Mouse (Mus musculus): ENCODE measurements at regions not wholly inside any gene's neighbourhood (a gene's known extent, or its start where the extent isn't known, plus 50 kb on each side); places are given as distances from the start of the nearest gene placed in this dataset.

GRCm38 (mm10) chr3:27815201-27815695, 80.9 kb downstream of the Tmem212 start:
- H3K4me3 ChIP-seq (replicated peaks; ENCODE audit: control insufficient read depth, low read depth, low read length) = no peak overlapping the region
- no peaks in the 10 kb centered on the region for H3K4me1 ChIP-seq (ENCODE audit: control insufficient read depth, insufficient read depth, low read length)
- TF ChIP-seq POLR2A (IDR thresholded peaks at IDR 0.05; ENCODE audit: borderline replicate concordance, control insufficient read depth, low read depth, low read length) (no peak), CTCF (IDR thresholded peaks at IDR 0.05; ENCODE audit: control insufficient read depth, insufficient read depth, low read length) (no peak)
- H3K27ac ChIP-seq (ENCODE audit: control insufficient read depth, insufficient read depth, low read depth, low read length, poor library complexity) = no peak overlapping the region
- WGBS = 81% methylated on average over 6 of the region's 6 CpGs

- no peak for TF ChIP-seq CTCF (IDR thresholded peaks at IDR 0.05; ENCODE audit: control insufficient read depth, insufficient read depth, low read length)
- no peak for TF ChIP-seq POLR2A (IDR thresholded peaks at IDR 0.05; ENCODE audit: borderline replicate concordance, control insufficient read depth, low read depth, low read length)
- Histone ChIP-seq H3K4me1 (ENCODE audit: control insufficient read depth, insufficient read depth, low read length) (no peaks in the 10 kb centered on the region), H3K4me3 (replicated peaks; ENCODE audit: control insufficient read depth, low read depth, low read length) (no peak overlapping the region), H3K27ac (ENCODE audit: control insufficient read depth, insufficient read depth, low read depth, low read length, poor library complexity) (no peak overlapping the region)
- 70% methylated on average over 5 of the region's 5 CpGs for WGBS
Observed at GRCm38 (mm10) chr3:27804271-27804670, 91.9 kb downstream of the Tmem212 start.

DNA sequence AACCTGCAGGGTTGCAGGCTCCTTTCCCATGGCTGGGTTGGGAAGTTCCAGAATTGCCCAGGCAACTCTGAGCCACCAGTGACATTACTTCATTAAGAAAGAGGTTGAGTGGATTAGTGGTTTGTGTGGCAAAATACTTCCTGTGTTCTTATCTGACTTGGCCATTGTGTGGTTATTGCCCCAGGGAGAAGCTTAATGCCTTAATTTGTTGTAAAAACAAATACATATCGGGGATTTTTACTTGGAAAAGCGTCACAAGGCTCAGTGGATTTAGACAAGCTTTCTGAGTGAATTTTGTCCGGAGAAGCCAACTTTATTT, 80.5 kb upstream of the Fndc3b start:
- TF ChIP-seq CTCF (IDR thresholded peaks at IDR 0.05; ENCODE audit: control insufficient read depth, insufficient read depth, low read length) = no peak
- TF ChIP-seq POLR2A (IDR thresholded peaks at IDR 0.05; ENCODE audit: borderline replicate concordance, control insufficient read depth, low read depth, low read length) = no peak
- Histone ChIP-seq H3K4me3 (replicated peaks; ENCODE audit: control insufficient read depth, low read depth, low read length) (no peak overlapping the region), H3K27ac (ENCODE audit: control insufficient read depth, insufficient read depth, low read depth, low read length, poor library complexity) (peak overlapping the region; percentile 3; the same call in 1 of the 2 replicates), H3K4me1 (ENCODE audit: control insufficient read depth, insufficient read depth, low read length) (no peaks in the 10 kb centered on the region; the same call in 1 of the 2 replicates)
- 6% methylated on average over 3 of the region's 3 CpGs for WGBS

DNA sequence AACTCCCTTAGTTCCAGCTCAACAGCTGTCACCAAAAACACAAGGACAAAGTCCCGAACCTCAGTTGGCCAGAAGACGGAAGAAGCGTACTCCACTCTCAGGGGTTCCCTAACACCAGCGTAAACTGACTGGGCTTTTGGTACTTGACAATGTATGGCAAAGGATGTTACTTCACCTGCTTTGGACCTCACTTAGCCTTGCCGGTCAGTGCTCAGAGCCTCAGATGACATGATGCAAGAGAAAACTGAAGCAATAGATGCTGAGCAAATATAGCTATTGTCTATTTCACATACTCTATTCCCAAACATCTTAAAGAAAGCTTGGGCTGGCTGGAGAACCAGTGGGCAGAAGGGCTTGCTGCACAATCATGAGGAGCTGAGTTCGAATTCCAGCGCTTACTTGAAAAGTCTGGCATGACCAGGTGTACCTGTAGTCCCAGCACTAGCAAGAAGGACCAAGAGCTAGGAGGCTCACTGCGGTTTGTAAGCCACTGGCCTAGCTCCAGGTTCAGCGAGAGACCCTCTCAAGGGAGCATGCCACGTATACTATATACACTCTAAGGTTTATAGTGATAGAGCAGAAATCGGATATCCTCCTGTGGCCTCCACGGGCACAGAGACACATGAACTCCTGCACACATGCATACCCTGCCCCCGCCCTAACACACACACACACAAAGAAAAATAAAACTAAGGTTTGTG, 80.0 kb upstream of the Fndc3b start:
- H3K4me1 ChIP-seq (ENCODE audit: control insufficient read depth, insufficient read depth, low read length) = no peaks in the 10 kb centered on the region; the same call in 1 of the 2 replicates
- 47% methylated on average over 13 of the region's 13 CpGs for WGBS
- peak overlapping the region; percentile 3; the same call in 1 of the 2 replicates for H3K27ac ChIP-seq (ENCODE audit: control insufficient read depth, insufficient read depth, low read depth, low read length, poor library complexity)
- TF ChIP-seq CTCF (IDR thresholded peaks at IDR 0.05; ENCODE audit: control insufficient read depth, insufficient read depth, low read length) = no peak
- TF ChIP-seq POLR2A (IDR thresholded peaks at IDR 0.05; ENCODE audit: borderline replicate concordance, control insufficient read depth, low read depth, low read length) = no peak
- no peak overlapping the region for H3K4me3 ChIP-seq (replicated peaks; ENCODE audit: control insufficient read depth, low read depth, low read length)

DNA sequence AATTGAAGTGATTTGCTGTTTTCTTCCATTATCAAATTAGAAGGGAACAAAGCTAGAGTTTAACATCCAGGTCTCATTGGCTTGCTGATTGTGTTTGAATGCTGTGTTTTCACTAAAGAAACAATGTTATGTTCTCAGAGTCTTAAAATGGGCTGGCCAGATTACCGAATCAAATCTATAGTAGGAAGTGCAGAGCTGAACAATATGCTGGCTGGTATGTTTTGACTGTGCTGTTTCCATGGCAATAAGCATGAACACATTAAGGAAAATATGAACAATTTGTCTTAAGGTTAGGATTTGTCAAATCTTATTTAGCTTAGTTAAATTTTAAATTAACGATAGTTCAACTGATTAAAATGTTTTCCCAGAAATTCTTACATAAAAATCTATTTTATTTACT, 72.8 kb upstream of the Fndc3b start:
- Histone ChIP-seq H3K4me3 (replicated peaks; ENCODE audit: control insufficient read depth, low read depth, low read length) (no peak overlapping the region), H3K4me1 (ENCODE audit: control insufficient read depth, insufficient read depth, low read length) (no peaks in the 10 kb centered on the region), H3K27ac (ENCODE audit: control insufficient read depth, insufficient read depth, low read depth, low read length, poor library complexity) (no peak overlapping the region)
- TF ChIP-seq POLR2A (IDR thresholded peaks at IDR 0.05; ENCODE audit: borderline replicate concordance, control insufficient read depth, low read depth, low read length) = no peak
- no peak for TF ChIP-seq CTCF (IDR thresholded peaks at IDR 0.05; ENCODE audit: control insufficient read depth, insufficient read depth, low read length)
- 78% methylated on average over 2 of the region's 2 CpGs for WGBS

DNA sequence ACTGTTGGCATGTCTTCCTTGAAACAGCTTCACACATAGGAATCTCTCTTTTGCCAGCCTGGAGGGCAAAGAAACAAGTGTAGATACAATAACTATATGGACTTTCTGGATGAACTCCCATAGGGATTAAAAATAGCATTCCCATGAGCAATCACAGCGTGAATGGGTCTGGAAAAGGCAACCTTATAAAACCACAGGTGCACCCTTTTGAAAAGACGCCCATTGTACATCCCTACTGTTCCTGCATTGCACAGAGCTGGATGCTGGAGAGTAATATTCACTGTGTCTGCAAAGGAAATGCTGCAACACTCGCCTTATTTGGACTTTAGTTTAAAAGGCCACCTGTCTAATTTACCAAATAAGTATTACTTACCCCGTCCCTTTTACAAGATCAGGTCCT, 72.4 kb upstream of the Fndc3b start:
- WGBS = 56% methylated on average over 4 of the region's 4 CpGs
- TF ChIP-seq CTCF (IDR thresholded peaks at IDR 0.05; ENCODE audit: control insufficient read depth, insufficient read depth, low read length) = no peak
- TF ChIP-seq POLR2A (IDR thresholded peaks at IDR 0.05; ENCODE audit: borderline replicate concordance, control insufficient read depth, low read depth, low read length) = no peak
- Histone ChIP-seq H3K27ac (ENCODE audit: control insufficient read depth, insufficient read depth, low read depth, low read length, poor library complexity) (no peak overlapping the region), H3K4me1 (ENCODE audit: control insufficient read depth, insufficient read depth, low read length) (no peaks in the 10 kb centered on the region), H3K4me3 (replicated peaks; ENCODE audit: control insufficient read depth, low read depth, low read length) (no peak overlapping the region)

- no peak overlapping the region for H3K27ac ChIP-seq (ENCODE audit: control insufficient read depth, insufficient read depth, low read depth, low read length, poor library complexity)
- TF ChIP-seq CTCF (IDR thresholded peaks at IDR 0.05; ENCODE audit: control insufficient read depth, insufficient read depth, low read length) (no peak), POLR2A (IDR thresholded peaks at IDR 0.05; ENCODE audit: borderline replicate concordance, control insufficient read depth, low read depth, low read length) (no peak)
- 84% methylated on average over 19 of the region's 19 CpGs for WGBS
Observed at GRCm38 (mm10) chr3:27782056-27782765, 71.1 kb upstream of the Fndc3b start.

DNA sequence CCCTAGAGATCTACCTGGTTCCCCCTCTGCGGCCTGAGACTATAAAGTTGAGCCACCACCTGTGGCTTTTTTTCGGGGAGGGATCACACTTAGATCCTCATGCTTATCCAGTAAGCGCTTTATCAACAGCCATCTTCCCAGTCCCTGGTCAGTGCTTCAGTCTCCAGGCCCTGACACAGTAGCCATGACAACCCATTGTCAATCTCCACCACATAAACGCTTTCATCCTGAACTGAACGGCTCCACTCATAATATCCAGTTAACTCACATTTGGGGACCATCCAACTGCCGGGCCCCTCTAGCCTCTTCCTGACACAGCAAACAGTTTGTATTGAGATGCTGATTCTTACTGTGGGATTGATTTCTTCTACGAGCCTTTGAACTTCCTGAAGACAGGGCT, 68.8 kb upstream of the Fndc3b start:
- no peak overlapping the region for H3K27ac ChIP-seq (ENCODE audit: control insufficient read depth, insufficient read depth, low read depth, low read length, poor library complexity)
- whole genome bisulfite sequencing = 75% methylated on average over 7 of the region's 7 CpGs
- no peak for TF ChIP-seq CTCF (IDR thresholded peaks at IDR 0.05; ENCODE audit: control insufficient read depth, insufficient read depth, low read length)
- no peak for TF ChIP-seq POLR2A (IDR thresholded peaks at IDR 0.05; ENCODE audit: borderline replicate concordance, control insufficient read depth, low read depth, low read length)

More at GRCm38 (mm10) chr3:27782056-27782765, 71.1 kb upstream of the Fndc3b start:
- H3K4me3 ChIP-seq (replicated peaks; ENCODE audit: control insufficient read depth, low read depth, low read length) = no peak overlapping the region
- H3K4me1 ChIP-seq (ENCODE audit: control insufficient read depth, insufficient read depth, low read length) = no peaks in the 10 kb centered on the region

More for the DNA sequence above, 68.8 kb upstream of the Fndc3b start:
- Histone ChIP-seq H3K4me3 (replicated peaks; ENCODE audit: control insufficient read depth, low read depth, low read length) (no peak overlapping the region), H3K4me1 (ENCODE audit: control insufficient read depth, insufficient read depth, low read length) (no peaks in the 10 kb centered on the region)

Data from bone marrow, adult 2 months (tissue).